Mouse (Mus musculus) kidney, embryonic 14.5 days (tissue): Measurements from ENCODE around the gene Slc25a43. TPM values are rescaled to one million over a fixed set of nuclear protein-coding genes. Genes with fewer than 3 reads are reported as not detected.

Experiments
- ATAC-seq: fragments of 200-750 bp; cut with Nextera tagmentation; 2 replicates; pipeline ENCODE4 v1.8.0; 2017; ENCODE audit warnings: moderate number of reproducible peaks, mild to moderate bottlenecking, moderate TSS enrichment, moderate library complexity; ENCODE audit not compliant: low FRiP score, low TSS enrichment
- H3K27ac ChIP-seq: fragments of 300-500 bp; sonication (generic); 2 replicates; pipeline ENCODE4 v1.5.1; 2014; ENCODE audit warnings: low read depth, mild to moderate bottlenecking, low read length, moderate library complexity, mixed read lengths
- H3K27me3 ChIP-seq: fragments of 300-500 bp; sonication (generic); 2 replicates; pipeline ENCODE4 v1.6.1; 2014; ENCODE audit warnings: mild to moderate bottlenecking, low read length; ENCODE audit not compliant: control insufficient read depth, insufficient read depth
- H3K36me3 ChIP-seq: fragments of 300-500 bp; sonication (generic); 2 replicates; pipeline ENCODE4 v1.6.1; 2014; ENCODE audit warnings: low read length, mixed read lengths; ENCODE audit not compliant: control insufficient read depth, insufficient read depth
- H3K4me1 ChIP-seq: fragments of 300-500 bp; sonication (generic); 2 replicates; pipeline ENCODE4 v1.6.1; 2014; ENCODE audit warnings: low read length, mixed read lengths; ENCODE audit not compliant: control insufficient read depth, insufficient read depth
- H3K4me2 ChIP-seq: fragments of 300-500 bp; sonication (generic); replicated peaks from 2 replicates; pipeline ENCODE4 v1.6.1; 2014; ENCODE audit warnings: low read depth, mild to moderate bottlenecking, low read length
- H3K4me3 ChIP-seq: fragments of 300-500 bp; sonication (generic); 2 replicates; pipeline ENCODE4 v1.5.1; 2014; ENCODE audit warnings: mild to moderate bottlenecking, low read length
- H3K9ac ChIP-seq: fragments of 300-500 bp; sonication (generic); 2 replicates; pipeline ENCODE4 v1.6.1; 2014; ENCODE audit warnings: low read depth, mild to moderate bottlenecking, low read length, moderate library complexity
- H3K9me3 ChIP-seq: fragments of 300-500 bp; sonication (generic); 2 replicates; pipeline ENCODE4 v1.6.1; 2016; ENCODE audit warnings: low read length; ENCODE audit not compliant: control insufficient read depth
- WGBS: fragments of 180-500 bp; shearing (Covaris S2); extraction: QIAGEN DNeasy Blood & Tissue Kit; methylation state at CpG from one replicate; pipeline ENCODE4 v1.1.7; 2014; 5-methylcytosine and 5-hydroxymethylcytosine counted together
- polyA plus RNA-seq: library from polyadenylated mRNA; unstranded; fragments of >200 nt; fragmentation: Nextera tagmentation; extraction: Ambion mirVana; gene quantifications from 2 replicates; pipeline ENCODE4 v1.2.1, GENCODE M21; 2014

The Slc25a43 gene
- polyA plus RNA-seq, 1 experiment from 2014 or later: 3.4 TPM

DNA sequence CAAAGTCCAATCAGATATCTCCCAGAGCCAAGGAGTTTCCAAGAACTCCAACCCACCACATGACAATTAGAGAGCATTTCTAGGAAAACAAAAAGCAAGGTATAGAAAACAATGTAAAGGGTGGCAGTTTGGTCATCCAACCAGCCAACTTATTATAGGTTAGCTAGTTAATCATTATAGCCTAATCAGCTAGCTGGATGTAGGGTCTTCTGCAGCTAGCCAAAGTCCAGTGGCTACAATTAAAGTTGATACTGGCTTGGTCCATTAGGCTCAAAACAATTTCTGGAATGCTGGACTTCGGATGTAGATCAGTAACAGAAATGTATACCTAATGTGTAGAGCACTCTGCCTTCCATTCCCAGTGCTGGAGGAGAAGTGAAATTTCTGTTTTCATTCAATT, 7.1 kb downstream of the Slc25a43 start:
- H3K4me1 ChIP-seq: no peaks in the 10 kb centered on the region
- H3K27ac ChIP-seq: no peak overlapping the region
- H3K36me3 ChIP-seq: no peaks in the 10 kb centered on the region
- no peak overlapping the region for H3K9ac ChIP-seq
- H3K9me3 ChIP-seq: no peaks in the 10 kb centered on the region
- no peaks in the 10 kb centered on the region for H3K27me3 ChIP-seq
- H3K4me3 ChIP-seq: no peak overlapping the region
- H3K4me2 ChIP-seq: no peak overlapping the region
- no peak for ATAC-seq
- WGBS: 81% methylated on average over 1 of the region's 1 CpGs

DNA sequence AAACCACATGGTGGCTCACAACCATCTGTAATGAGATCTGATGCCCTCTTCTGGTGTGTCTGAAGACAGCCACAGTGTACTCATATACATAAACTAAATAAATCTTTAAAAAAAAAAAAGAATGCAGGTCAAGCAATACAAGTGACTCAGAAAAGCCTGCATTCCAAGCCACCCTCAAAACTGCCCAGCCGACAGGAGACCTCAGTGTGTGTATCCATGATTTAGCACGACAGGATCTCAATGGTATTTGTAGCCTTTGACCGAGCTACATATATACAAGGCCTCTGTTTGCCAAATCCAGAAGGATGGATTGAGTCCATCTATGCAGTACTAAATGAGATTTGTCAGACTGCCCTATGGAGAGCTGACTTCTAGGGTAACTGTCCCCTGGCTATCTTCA, 9.1 kb downstream of the Slc25a43 start:
- Histone ChIP-seq H3K36me3 (no peaks in the 10 kb centered on the region), H3K4me2 (no peak overlapping the region), H3K4me3 (no peak overlapping the region), H3K4me1 (no peaks in the 10 kb centered on the region), H3K9ac (no peak overlapping the region), H3K27me3 (no peaks in the 10 kb centered on the region), H3K27ac (no peak overlapping the region), H3K9me3 (no peaks in the 10 kb centered on the region)
- WGBS: 88% methylated on average over 3 of the region's 3 CpGs
- no peak for ATAC-seq

DNA sequence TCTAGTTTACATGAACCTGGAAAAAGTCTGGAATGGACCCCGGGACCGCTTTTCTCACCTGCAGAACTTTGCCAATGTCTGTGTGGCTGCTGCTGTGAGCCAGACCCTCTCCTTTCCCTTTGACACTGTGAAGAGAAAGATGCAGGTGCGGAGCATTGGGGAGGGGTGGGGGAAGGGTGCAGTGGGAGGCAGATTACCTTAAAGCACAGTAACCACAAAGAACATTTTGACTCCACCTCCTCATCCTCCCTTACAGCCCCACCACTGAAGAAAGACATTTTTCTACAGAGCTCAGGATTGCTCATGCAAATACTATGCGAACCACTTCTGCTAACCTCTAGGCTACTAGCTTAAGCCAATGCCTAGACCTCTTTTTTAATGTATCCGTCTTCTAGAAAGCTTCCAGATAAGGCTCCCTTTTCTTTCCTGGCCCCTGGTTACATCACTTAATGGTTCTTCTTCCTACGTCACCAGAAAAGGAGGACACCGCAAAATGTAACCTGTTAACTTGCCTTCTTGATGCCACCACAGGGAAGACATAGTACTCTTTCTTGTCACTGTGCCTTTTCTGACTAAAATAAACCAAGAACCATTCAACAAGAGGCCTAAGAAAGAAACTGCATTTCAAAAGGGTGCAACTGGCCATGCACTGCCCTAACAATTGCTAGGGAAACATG, 14.5 kb downstream of the Slc25a43 start:
- H3K4me2 ChIP-seq: no peak overlapping the region
- no peak overlapping the region for H3K9ac ChIP-seq
- no peak overlapping the region for H3K27ac ChIP-seq
- H3K27me3 ChIP-seq: no peaks in the 10 kb centered on the region
- H3K9me3 ChIP-seq: no peaks in the 10 kb centered on the region
- no peak for ATAC-seq
- H3K4me3 ChIP-seq: no peak overlapping the region
- H3K4me1 ChIP-seq: no peaks in the 10 kb centered on the region
- H3K36me3 ChIP-seq: no peaks in the 10 kb centered on the region
- WGBS: 76% methylated on average over 7 of the region's 7 CpGs

DNA sequence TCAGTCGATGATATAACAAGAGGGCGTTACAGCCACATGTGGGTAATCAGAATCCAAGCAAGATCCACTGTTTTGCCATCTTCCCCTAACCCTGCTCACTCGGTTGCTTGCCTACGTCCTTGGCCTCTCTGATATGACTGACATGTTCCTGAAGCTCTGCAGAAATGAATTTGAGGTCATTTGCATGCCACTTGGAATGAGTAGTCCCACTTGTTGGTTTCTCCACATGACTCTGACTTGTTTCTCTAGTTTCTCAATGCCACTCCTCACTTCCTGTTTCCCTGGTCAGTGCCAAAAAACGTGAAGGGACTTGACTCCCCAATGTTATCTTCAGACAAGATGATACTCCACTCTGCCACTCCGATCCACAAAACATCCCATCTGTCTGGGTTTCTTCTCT, 15.1 kb downstream of the Slc25a43 start:
- no peaks in the 10 kb centered on the region for H3K27me3 ChIP-seq
- no peak overlapping the region for H3K4me2 ChIP-seq
- WGBS: 62% methylated on average over 6 of the region's 6 CpGs
- no peaks in the 10 kb centered on the region for H3K4me1 ChIP-seq
- no peaks in the 10 kb centered on the region for H3K9me3 ChIP-seq
- no peak for ATAC-seq
- H3K9ac ChIP-seq: no peak overlapping the region
- no peak overlapping the region for H3K4me3 ChIP-seq
- no peaks in the 10 kb centered on the region for H3K36me3 ChIP-seq
- no peak overlapping the region for H3K27ac ChIP-seq

GRCm38 (mm10) chrX:36760946-36761635, 17.6 kb downstream of the Slc25a43 start:
- Histone ChIP-seq H3K4me2 (no peak overlapping the region), H3K27me3 (no peaks in the 10 kb centered on the region), H3K9me3 (no peaks in the 10 kb centered on the region), H3K27ac (no peak overlapping the region), H3K4me3 (no peak overlapping the region), H3K4me1 (no peaks in the 10 kb centered on the region), H3K36me3 (no peaks in the 10 kb centered on the region), H3K9ac (no peak overlapping the region)
- no peak for ATAC-seq
- WGBS: 62% methylated on average over 6 of the region's 6 CpGs

DNA sequence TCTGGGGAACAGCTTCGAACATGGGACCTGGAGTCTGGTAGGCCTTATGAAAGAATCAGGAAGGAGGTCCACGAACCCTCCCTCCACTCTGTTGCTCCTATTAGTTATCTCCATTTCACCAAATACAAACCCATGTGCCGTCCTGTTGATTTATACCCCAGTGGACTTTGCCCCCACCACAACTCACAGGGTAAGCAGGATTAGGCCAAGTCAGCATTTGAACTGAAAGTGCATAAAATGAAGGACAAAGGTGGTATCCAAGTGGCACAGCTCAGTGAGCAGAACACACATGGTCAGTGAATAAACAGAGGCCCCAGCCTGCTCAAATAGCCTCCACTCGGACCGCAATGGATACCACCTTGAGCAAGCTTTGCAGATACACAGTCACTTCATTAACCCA, 18.8 kb downstream of the Slc25a43 start:
- H3K9me3 ChIP-seq: no peaks in the 10 kb centered on the region
- no peak overlapping the region for H3K9ac ChIP-seq
- no peaks in the 10 kb centered on the region for H3K27me3 ChIP-seq
- H3K36me3 ChIP-seq: no peaks in the 10 kb centered on the region
- WGBS: 82% methylated on average over 5 of the region's 5 CpGs
- ATAC-seq: no peak
- no peaks in the 10 kb centered on the region for H3K4me1 ChIP-seq
- no peak overlapping the region for H3K4me2 ChIP-seq
- no peak overlapping the region for H3K4me3 ChIP-seq
- no peak overlapping the region for H3K27ac ChIP-seq

- 79% methylated on average over 4 of the region's 4 CpGs for WGBS
- Histone ChIP-seq H3K4me3 (no peak overlapping the region), H3K27me3 (no peaks in the 10 kb centered on the region), H3K36me3 (no peaks in the 10 kb centered on the region), H3K27ac (no peak overlapping the region), H3K9me3 (no peaks in the 10 kb centered on the region), H3K9ac (no peak overlapping the region), H3K4me1 (no peaks in the 10 kb centered on the region), H3K4me2 (no peak overlapping the region)
- ATAC-seq: no peak
These were observed 19.4 kb downstream of the Slc25a43 start for GRCm38 (mm10) chrX:36762894-36763293.

DNA sequence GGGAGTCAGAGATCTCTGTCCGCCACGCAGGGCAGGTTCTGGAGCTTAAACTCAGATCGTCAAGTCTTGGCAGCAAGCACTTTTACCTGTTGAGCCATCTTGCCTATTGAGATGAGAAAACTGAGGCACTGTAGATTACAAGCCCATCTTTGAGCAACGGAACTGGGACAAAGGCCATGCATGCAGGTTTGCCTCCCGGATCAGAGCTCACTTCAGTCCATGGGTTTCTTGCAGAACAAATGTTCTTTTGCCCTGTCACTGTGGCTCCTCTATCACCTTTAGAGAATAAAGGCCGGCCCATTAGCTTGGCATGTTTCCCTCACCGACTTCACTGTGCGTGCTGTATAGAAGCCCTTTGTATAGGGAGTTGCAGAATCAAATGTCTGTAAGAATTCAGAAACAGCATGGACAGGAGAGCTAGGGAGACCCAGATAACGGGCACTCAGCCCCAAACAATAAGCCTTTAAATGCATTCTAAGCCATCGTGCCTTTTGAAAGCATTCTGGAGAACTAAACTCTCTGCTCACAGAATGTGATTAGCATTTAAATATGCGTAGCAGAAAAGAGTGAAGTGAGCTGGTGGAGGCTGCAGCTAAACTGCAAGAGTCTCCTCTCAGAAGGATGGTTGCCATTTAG, 20.0 kb downstream of the Slc25a43 start:
- no peak overlapping the region for H3K4me2 ChIP-seq
- no peaks in the 10 kb centered on the region for H3K9me3 ChIP-seq
- no peaks in the 10 kb centered on the region for H3K27me3 ChIP-seq
- WGBS: 67% methylated on average over 11 of the region's 11 CpGs
- no peaks in the 10 kb centered on the region for H3K36me3 ChIP-seq
- H3K9ac ChIP-seq: no peak overlapping the region
- ATAC-seq: no peak
- H3K27ac ChIP-seq: no peak overlapping the region
- H3K4me1 ChIP-seq: no peaks in the 10 kb centered on the region
- no peak overlapping the region for H3K4me3 ChIP-seq

DNA sequence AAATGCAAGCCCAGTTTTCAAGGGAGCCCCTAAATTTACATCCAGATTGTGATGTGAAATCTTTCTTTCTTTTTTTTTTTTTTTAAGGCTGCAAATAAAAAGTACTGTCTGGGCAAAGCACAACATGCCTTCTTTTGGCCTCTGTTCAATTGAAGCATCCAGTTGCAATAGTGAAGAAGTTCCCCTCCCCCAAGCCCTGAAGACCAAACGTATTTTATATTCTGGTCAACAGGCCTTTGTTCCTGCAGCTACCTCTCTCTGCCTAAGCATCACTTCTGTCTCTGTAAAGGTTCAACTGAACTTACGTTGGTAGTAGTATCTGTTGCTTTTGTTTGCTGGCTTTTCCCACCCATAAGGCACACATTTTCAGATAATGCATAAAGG, 20.5 kb downstream of the Slc25a43 start:
- H3K9me3 ChIP-seq: no peaks in the 10 kb centered on the region
- no peak overlapping the region for H3K4me3 ChIP-seq
- no peak overlapping the region for H3K9ac ChIP-seq
- no peaks in the 10 kb centered on the region for H3K36me3 ChIP-seq
- whole genome bisulfite sequencing: 45% methylated on average over 2 of the region's 2 CpGs
- no peaks in the 10 kb centered on the region for H3K27me3 ChIP-seq
- no peak overlapping the region for H3K27ac ChIP-seq
- ATAC-seq: no peak
- H3K4me2 ChIP-seq: no peak overlapping the region
- H3K4me1 ChIP-seq: no peaks in the 10 kb centered on the region
